Mouse (Mus musculus): ENCODE measurements around the gene Etnk1. TPM values are rescaled to one million over a fixed set of nuclear protein-coding genes. Genes with fewer than 3 reads are reported as not detected.
A peak's percentile ranks its signal among the peaks of the same experiment; 100 is the strongest.

Etnk1 gene
- polyA plus RNA-seq, 1 experiment from 2014 or later: 19.7 TPM

DNA sequence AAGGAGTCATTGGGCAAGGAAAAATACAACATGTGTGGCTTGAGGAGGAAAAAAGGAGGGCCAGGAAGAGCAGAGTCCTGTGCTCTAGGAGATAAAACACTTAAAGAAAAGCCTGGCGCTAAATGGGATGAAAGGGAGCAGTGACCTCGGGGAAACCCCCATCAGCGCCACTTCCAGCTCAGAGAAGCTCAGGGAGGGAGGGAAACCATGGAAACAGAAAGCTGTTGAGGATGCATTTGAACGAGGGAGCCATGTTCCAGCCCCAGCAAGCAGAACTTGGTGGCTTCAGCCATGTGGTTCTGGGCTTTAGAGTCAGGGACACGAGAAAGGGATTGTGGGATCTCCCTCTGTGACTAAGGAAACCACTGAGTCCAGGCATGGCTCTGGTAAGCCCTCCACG, 45.7 kb downstream of the Etnk1 start:
- no peak for DNase-seq (ENCODE audit: low spot score)
- no peaks in the 10 kb centered on the region for H3K4me1 ChIP-seq (replicated peaks)
- no peak overlapping the region for H3K27ac ChIP-seq
- H3K9me3 ChIP-seq: peaks cover 33% of the 10 kb centered on the region
- H3K27me3 ChIP-seq (ENCODE audit: insufficient read depth, poor library complexity, severe bottlenecking): no peaks in the 10 kb centered on the region
- 82% methylated on average over 6 of the region's 6 CpGs for WGBS
- peaks cover 39% of the 10 kb centered on the region for H3K36me3 ChIP-seq
- H3K4me3 ChIP-seq: no peak overlapping the region

DNA sequence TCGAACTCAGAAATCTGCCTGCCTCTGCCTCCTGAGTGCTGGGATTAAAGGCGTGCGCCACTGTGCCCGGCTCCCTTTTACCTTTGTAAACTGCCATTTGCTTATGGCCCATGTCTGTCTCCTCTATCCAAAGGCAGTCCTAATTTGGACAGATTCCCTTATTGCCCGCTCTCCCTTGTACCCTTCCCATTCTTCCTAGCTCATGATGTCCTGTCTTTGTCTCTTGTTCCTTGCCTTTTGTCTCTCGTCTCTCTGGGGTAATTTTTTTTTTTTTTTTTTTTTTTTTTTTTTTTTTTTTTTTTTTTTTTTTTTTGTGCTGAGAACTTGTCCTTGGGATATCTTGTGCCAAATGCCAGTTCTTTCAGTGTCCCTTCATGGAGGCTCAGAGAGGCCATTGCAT, 46.4 kb downstream of the Etnk1 start:
- DNase-seq (ENCODE audit: low spot score): no peak
- Histone ChIP-seq H3K4me3 (no peak overlapping the region), H3K4me1 (replicated peaks) (no peaks in the 10 kb centered on the region), H3K9me3 (peaks cover 33% of the 10 kb centered on the region), H3K36me3 (peaks cover 33% of the 10 kb centered on the region), H3K27ac (no peak overlapping the region), H3K27me3 (ENCODE audit: insufficient read depth, poor library complexity, severe bottlenecking) (no peaks in the 10 kb centered on the region)
- WGBS: 94% methylated on average over 6 of the region's 6 CpGs

- WGBS: 85% methylated on average over 11 of the region's 11 CpGs
- Histone ChIP-seq H3K4me1 (replicated peaks) (0 out of 2 replicates have a peak, but pooled peaks cover 4% of the 10 kb centered on the region), H3K36me3 (peaks cover 15% of the 10 kb centered on the region), H3K9me3 (peaks cover 26% of the 10 kb centered on the region), H3K4me3 (no peak overlapping the region), H3K27me3 (ENCODE audit: insufficient read depth, poor library complexity, severe bottlenecking) (no peaks in the 10 kb centered on the region), H3K27ac (no peak overlapping the region)
- DNase-seq (ENCODE audit: low spot score): no peak
These were observed 49.2 kb downstream of the Etnk1 start for GRCm38 (mm10) chr6:143216221-143216620.

DNA sequence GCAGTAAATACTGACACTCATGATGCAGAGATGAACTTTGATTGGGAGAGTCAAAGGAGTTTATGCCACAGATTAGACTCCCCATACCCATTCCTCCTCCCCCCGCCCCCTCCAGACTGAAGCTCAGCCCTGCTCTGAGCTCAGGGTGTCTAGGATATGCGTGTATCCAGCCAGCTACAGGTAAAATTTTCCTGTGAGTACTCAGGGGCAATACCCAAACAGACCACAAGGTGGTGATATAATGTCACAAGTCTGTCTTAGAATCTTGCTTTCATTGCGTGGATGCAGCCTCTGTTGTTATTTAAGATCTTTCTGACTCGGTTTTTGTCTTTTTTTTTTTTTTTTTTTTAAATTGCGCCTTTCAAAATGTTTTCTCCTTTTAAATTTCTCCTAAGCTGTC, 52.3 kb downstream of the Etnk1 start:
- Histone ChIP-seq H3K9me3 (peaks cover 10% of the 10 kb centered on the region; the same call in 1 of the 2 replicates), H3K4me3 (no peak overlapping the region), H3K27me3 (ENCODE audit: insufficient read depth, poor library complexity, severe bottlenecking) (no peaks in the 10 kb centered on the region), H3K36me3 (peaks cover 11% of the 10 kb centered on the region), H3K4me1 (replicated peaks) (0 out of 2 replicates have a peak, but pooled peaks cover 6% of the 10 kb centered on the region), H3K27ac (no peak overlapping the region)
- peak; percentile 43 for DNase-seq (ENCODE audit: low spot score)
- WGBS: 3% methylated on average over 5 of the region's 5 CpGs

DNA sequence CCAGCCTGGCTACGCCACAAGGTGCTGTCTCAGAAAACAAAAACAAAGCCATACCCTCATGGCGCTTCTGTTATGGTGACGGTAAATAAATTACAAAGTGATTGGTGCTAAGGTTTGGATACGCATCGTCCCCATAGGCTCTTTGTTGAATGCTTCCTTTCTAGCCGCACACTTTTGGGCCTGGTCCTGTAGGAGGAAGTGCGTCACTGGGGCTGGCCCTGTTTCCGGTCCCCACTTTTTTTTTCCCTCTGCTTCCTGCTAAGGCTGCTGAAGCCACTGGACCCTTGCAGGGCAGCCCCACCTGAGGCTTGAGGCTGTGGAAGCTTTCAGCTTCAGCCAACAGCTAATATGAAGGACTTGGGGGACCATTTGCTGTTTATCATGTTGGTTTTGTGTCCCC, 54.2 kb downstream of the Etnk1 start:
- H3K9me3 ChIP-seq: no peaks in the 10 kb centered on the region
- no peak for DNase-seq (ENCODE audit: low spot score)
- no peaks in the 10 kb centered on the region for H3K27me3 ChIP-seq (ENCODE audit: insufficient read depth, poor library complexity, severe bottlenecking)
- peak overlapping the region; percentile 53 for H3K27ac ChIP-seq
- H3K4me3 ChIP-seq: no peak overlapping the region
- 90% methylated on average over 8 of the region's 8 CpGs for WGBS
- no peaks in the 10 kb centered on the region for H3K36me3 ChIP-seq
- H3K4me1 ChIP-seq (replicated peaks): 0 out of 2 replicates have a peak, but pooled peaks cover 10% of the 10 kb centered on the region

GRCm38 (mm10) chr6:143224057-143224456, 57.0 kb downstream of the Etnk1 start:
- 0 out of 2 replicates have a peak, but pooled peaks cover 10% of the 10 kb centered on the region for H3K4me1 ChIP-seq (replicated peaks)
- H3K36me3 ChIP-seq: no peaks in the 10 kb centered on the region
- WGBS: 83% methylated on average over 11 of the region's 11 CpGs
- DNase-seq (ENCODE audit: low spot score): no peak
- H3K4me3 ChIP-seq: no peak overlapping the region
- H3K9me3 ChIP-seq: no peaks in the 10 kb centered on the region
- H3K27me3 ChIP-seq (ENCODE audit: insufficient read depth, poor library complexity, severe bottlenecking): no peaks in the 10 kb centered on the region
- no peak overlapping the region for H3K27ac ChIP-seq

DNA sequence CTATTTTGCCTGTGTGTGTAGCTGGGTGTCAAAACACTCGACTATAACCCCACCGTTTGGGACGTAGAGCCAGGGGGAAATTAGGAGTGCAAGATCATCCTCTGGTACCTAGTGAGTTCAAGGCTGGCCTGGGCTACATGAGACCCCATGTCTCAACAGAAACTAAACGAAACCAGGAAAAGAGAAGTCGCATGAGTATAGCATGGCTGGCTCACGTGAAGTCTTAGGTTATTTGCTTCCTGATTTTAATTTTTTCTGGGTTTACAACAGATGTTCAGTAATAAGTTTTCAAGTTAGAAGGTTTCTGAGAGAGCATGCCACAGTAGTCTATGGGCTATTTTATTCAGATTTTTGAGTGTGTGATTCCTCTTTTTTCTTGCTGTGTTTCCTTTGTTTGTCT, 57.9 kb downstream of the Etnk1 start:
- Histone ChIP-seq H3K36me3 (no peaks in the 10 kb centered on the region), H3K27me3 (ENCODE audit: insufficient read depth, poor library complexity, severe bottlenecking) (no peaks in the 10 kb centered on the region), H3K27ac (no peak overlapping the region), H3K4me1 (replicated peaks) (0 out of 2 replicates have a peak, but pooled peaks cover 10% of the 10 kb centered on the region), H3K4me3 (no peak overlapping the region), H3K9me3 (no peaks in the 10 kb centered on the region)
- WGBS: 80% methylated on average over 6 of the region's 6 CpGs
- DNase-seq (ENCODE audit: low spot score): no peak

- WGBS: 85% methylated on average over 5 of the region's 5 CpGs
- no peak for DNase-seq (ENCODE audit: low spot score)
- H3K36me3 ChIP-seq: no peaks in the 10 kb centered on the region
These were observed 61.7 kb downstream of the Etnk1 start for GRCm38 (mm10) chr6:143228696-143229095.

DNA sequence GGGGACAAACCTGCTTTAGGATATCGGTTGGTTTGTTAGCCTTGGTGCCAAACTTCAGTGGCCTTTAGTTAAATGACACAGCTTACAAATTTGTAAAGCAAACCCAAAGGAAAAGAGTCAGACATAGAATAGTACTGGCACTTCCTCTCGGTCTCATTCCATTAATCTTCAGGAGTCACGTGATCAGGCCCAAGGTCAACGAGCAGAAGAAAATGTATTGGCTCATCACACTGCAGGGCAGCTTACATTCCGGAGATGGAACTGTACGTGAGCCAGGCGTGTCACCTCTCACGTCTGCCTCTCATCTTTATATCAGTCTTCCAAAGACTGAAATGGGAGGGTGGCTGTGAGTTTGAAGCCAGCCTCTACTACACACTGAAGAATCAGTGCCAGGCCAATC, 62.9 kb downstream of the Etnk1 start:
- Histone ChIP-seq H3K27me3 (ENCODE audit: insufficient read depth, poor library complexity, severe bottlenecking) (no peaks in the 10 kb centered on the region), H3K36me3 (no peaks in the 10 kb centered on the region), H3K4me1 (replicated peaks) (no peaks in the 10 kb centered on the region), H3K9me3 (no peaks in the 10 kb centered on the region), H3K27ac (no peak overlapping the region), H3K4me3 (no peak overlapping the region)
- 90% methylated on average over 8 of the region's 8 CpGs for WGBS
- no peak for DNase-seq (ENCODE audit: low spot score)

More at GRCm38 (mm10) chr6:143228696-143229095, 61.7 kb downstream of the Etnk1 start:
- Histone ChIP-seq H3K9me3 (no peaks in the 10 kb centered on the region), H3K4me3 (no peak overlapping the region), H3K27ac (no peak overlapping the region), H3K4me1 (replicated peaks) (0 out of 2 replicates have a peak, but pooled peaks cover 3% of the 10 kb centered on the region), H3K27me3 (ENCODE audit: insufficient read depth, poor library complexity, severe bottlenecking) (no peaks in the 10 kb centered on the region)

- Histone ChIP-seq H3K4me1 (replicated peaks) (no peaks in the 10 kb centered on the region), H3K4me3 (no peak overlapping the region), H3K27ac (no peak overlapping the region), H3K27me3 (ENCODE audit: insufficient read depth, poor library complexity, severe bottlenecking) (no peaks in the 10 kb centered on the region), H3K36me3 (no peaks in the 10 kb centered on the region), H3K9me3 (no peaks in the 10 kb centered on the region)
- no peak for DNase-seq (ENCODE audit: low spot score)
- WGBS: 71% methylated on average over 2 of the region's 2 CpGs
These were observed 63.9 kb downstream of the Etnk1 start for GRCm38 (mm10) chr6:143230888-143231287.

- no peaks in the 10 kb centered on the region for H3K9me3 ChIP-seq
- WGBS: 86% methylated on average over 11 of the region's 11 CpGs
- 0 out of 2 replicates have a peak, but pooled peaks cover 3% of the 10 kb centered on the region for H3K4me1 ChIP-seq (replicated peaks)
These were observed 65.7 kb downstream of the Etnk1 start for GRCm38 (mm10) chr6:143232718-143233117.

DNA sequence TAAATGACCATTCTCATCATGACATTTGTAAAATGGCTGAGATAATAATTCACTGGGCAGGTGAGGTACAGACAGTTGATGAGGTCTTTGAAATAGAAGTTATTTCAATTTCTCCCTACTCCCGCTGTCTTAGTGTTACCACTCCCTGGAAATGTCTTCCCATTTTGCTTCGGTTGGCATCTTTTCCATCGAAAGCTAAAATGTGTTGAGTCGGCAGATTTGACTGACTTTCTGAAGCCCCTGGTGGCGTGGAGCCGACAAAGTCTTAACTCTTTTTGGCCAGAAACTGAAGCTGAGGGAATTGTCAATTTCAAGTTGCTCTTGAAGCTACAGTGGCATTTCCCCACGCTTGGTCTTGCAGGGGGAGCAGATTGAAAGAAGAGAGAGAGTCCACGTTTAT, 67.8 kb downstream of the Etnk1 start:
- 85% methylated on average over 8 of the region's 8 CpGs for WGBS
- no peaks in the 10 kb centered on the region for H3K27me3 ChIP-seq (ENCODE audit: insufficient read depth, poor library complexity, severe bottlenecking)
- DNase-seq (ENCODE audit: low spot score): no peak

More at GRCm38 (mm10) chr6:143232718-143233117, 65.7 kb downstream of the Etnk1 start:
- no peaks in the 10 kb centered on the region for H3K36me3 ChIP-seq
- no peak overlapping the region for H3K4me3 ChIP-seq
- no peaks in the 10 kb centered on the region for H3K27me3 ChIP-seq (ENCODE audit: insufficient read depth, poor library complexity, severe bottlenecking)
- H3K27ac ChIP-seq: no peak overlapping the region
- no peak for DNase-seq (ENCODE audit: low spot score)

GRCm38 (mm10) chr6:143239362-143240074, 72.5 kb downstream of the Etnk1 start:
- Histone ChIP-seq H3K27ac (no peak overlapping the region), H3K27me3 (ENCODE audit: insufficient read depth, poor library complexity, severe bottlenecking) (no peaks in the 10 kb centered on the region), H3K4me3 (no peak overlapping the region), H3K36me3 (no peaks in the 10 kb centered on the region), H3K4me1 (replicated peaks) (0 out of 2 replicates have a peak, but pooled peaks cover 3% of the 10 kb centered on the region), H3K9me3 (no peaks in the 10 kb centered on the region)
- 77% methylated on average over 21 of the region's 21 CpGs for WGBS
- no peak for DNase-seq (ENCODE audit: low spot score)

More for the DNA sequence above, 67.8 kb downstream of the Etnk1 start:
- Histone ChIP-seq H3K4me1 (replicated peaks) (0 out of 2 replicates have a peak, but pooled peaks cover 3% of the 10 kb centered on the region), H3K9me3 (no peaks in the 10 kb centered on the region), H3K36me3 (no peaks in the 10 kb centered on the region), H3K4me3 (no peak overlapping the region), H3K27ac (no peak overlapping the region)

Data from hindbrain, embryonic 10.5 days (tissue).